Comparison of ENCODE assay signal across 8 mouse cellular contexts in the genomic region with DNA sequence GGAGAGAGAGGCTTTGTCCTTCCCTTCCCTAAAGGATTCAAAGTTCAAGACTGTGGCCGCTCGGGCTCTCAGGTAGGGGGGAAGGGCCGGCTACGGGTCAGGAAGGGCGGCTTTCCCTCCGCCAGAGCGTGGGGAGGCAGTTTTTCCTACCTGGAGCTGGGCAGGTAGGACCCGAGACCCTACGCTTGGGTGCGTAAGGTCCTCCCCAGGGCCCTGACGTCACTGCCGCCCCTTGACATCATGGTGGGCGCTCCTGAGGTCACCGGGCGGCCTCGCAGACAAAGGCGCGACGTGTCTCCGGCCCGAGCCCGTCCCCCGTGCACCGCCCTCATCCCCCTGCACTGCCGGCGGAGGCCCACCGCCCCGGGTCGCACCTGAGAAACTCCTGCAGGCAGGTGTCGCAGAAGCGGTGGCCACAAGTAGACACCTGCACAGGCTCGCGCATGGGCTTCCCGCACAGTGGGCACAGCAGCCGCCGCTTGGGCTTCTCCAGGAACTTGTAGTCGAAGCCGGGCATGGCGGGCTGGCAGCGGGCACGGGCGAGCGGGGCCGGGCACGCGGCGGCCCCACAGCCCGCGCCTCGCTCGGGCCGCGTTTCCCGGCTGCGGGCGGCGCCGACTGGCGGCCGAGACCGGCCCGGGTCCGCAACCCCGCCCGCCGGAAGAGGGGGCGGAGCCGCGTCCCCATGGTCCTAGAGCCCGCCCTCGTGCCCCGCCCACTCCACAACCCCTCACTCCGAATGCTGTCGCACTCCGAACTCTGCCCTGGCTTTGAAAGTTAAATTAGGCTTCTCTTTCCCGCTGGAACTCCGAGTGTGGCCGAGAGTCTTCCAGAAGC. TPM values are rescaled to one million over a fixed set of nuclear protein-coding genes. Genes with fewer than 3 reads are reported as not detected.
A peak's percentile ranks its signal among the peaks of the same experiment; 100 is the strongest.
DNase-seq lines count a peak whose midpoint lies in the region; ATAC-seq lines count a peak whose summit lies in the region.

A gene (minus strand): TSS at position 666 of the 837 bp plus-strand sequence.

- peaks cover 29% of the 10 kb centered on the region for H3K4me1 ChIP-seq in hindbrain, embryonic 12.5 days
- H3K4me1 ChIP-seq in megakaryocyte, embryonic 14.5 days: peaks cover 77% of the 10 kb centered on the region

- peak within 1 kb of the TSS; percentile 95 for H3K4me3 ChIP-seq in hindbrain, embryonic 12.5 days
- peak within 1 kb of the TSS; percentile 96 for H3K4me3 ChIP-seq in megakaryocyte, embryonic 14.5 days (replicated peaks)

- H3K27me3 ChIP-seq in hindbrain, embryonic 12.5 days: no peaks in the 10 kb centered on the region
- peaks cover 52% of the 10 kb centered on the region for H3K27me3 ChIP-seq in megakaryocyte, embryonic 14.5 days (replicated peaks)

- H3K27ac ChIP-seq in hindbrain, embryonic 12.5 days: peak within 1 kb of the TSS; percentile 97

- peaks cover 24% of the 10 kb centered on the region for H3K36me3 ChIP-seq in hindbrain, embryonic 12.5 days
- H3K36me3 ChIP-seq in megakaryocyte, embryonic 14.5 days (replicated peaks; ENCODE audit: low read length): peaks cover 35% of the 10 kb centered on the region

- peak; percentile 81 for ATAC-seq in hindbrain, embryonic 12.5 days (ENCODE audit: low FRiP score)

- H3K9me3 ChIP-seq in hindbrain, embryonic 12.5 days (replicated peaks): no peaks in the 10 kb centered on the region
- no peaks in the 10 kb centered on the region for H3K9me3 ChIP-seq in megakaryocyte, embryonic 14.5 days

- intact Hi-C loops in left cerebral cortex, postnatal 10 days (cut with DNase I): no loop called here

- DNase-seq in T-cell, adult 2 months (ENCODE audit: low spot score): peak; percentile 75
- peak; percentile 70 for DNase-seq in cerebellum, adult 8-10 months
- DNase-seq in frontal cortex, adult 2 months (ENCODE audit: extremely low spot score in 1 of 2, low spot score in 1 of 2): peak in 1 of 2 experiments; percentile 66
- DNase-seq in left cerebral cortex, postnatal 10 days (ENCODE audit: extremely low spot score in 1 of 2, low spot score in 2 of 2): peak in 1 of 2 experiments; percentile 92
- DNase-seq in right cerebral cortex, postnatal 10 days (ENCODE audit: low spot score in 2 of 2): peak; percentile 86 to 88
- peak; percentile 88 for DNase-seq in yolk sac, embryonic 10.5 days (ENCODE audit: low spot score)

- peak within 1 kb of the TSS; percentile 84 for H3K4me2 ChIP-seq in hindbrain, embryonic 12.5 days (replicated peaks)

- WGBS in hindbrain, embryonic 12.5 days: under 1% methylated on average over 44 of the region's 78 CpGs

- peak within 1 kb of the TSS; percentile 99 for H3K9ac ChIP-seq in hindbrain, embryonic 12.5 days

RNA-seq across cellular contexts. Expression of the gene that starts here (rescaled TPM):
- 21.3 and 22.0 TPM in 2 replicates for polyA plus RNA-seq in frontal cortex, adult 2 months (2012; rRNA removed)
- polyA plus RNA-seq in hindbrain, embryonic 12.5 days (2016; fragmentation: Nextera tagmentation; extraction: Ambion mirVana): 149 and 152 TPM in 2 replicates
- 10 to 100 TPM; 31.0 to 32.6 TPM for total RNA-seq in left cerebral cortex, postnatal 10 days (2021)
- 4.8 and 6.3 TPM in 2 replicates for polyA plus RNA-seq in megakaryocyte, embryonic 14.5 days (2012; ENCODE audit: insufficient read depth, low replicate concordance)
